Mouse (Mus musculus) CH12.LX (cell line): ENCODE measurements around the gene Elob. TPM values are rescaled to one million over a fixed set of nuclear protein-coding genes. Genes with fewer than 3 reads are reported as not detected.

Experiments
- DNase-seq: peaks from one replicate; pipeline ENCODE4 v3.0.0-alpha.2; 2013; ENCODE audit errors: extremely low read depth
- H3K27ac ChIP-seq: 2 replicates; pipeline ENCODE4 v1.5.1; 2012; ENCODE audit warnings: low read depth, mild to moderate bottlenecking, control low read depth, moderate library complexity; ENCODE audit not compliant: insufficient read depth
- H3K27me3 ChIP-seq: replicated peaks from 2 replicates; pipeline ENCODE3; 2012; ENCODE audit warnings: inconsistent platforms
- H3K36me3 ChIP-seq, 2 experiments: replicated peaks in 1 of 2; 2 replicates each; pipeline versions ENCODE3 to v1.6.1; 2012; ENCODE audit warnings: inconsistent platforms in 1 of 2, low read length in 1 of 2, mild to moderate bottlenecking in 1 of 2, mixed read lengths in 1 of 2, moderate library complexity in 1 of 2; ENCODE audit not compliant: control insufficient read depth in 1 of 2, insufficient read depth in 1 of 2
- H3K4me1 ChIP-seq, 2 experiments: 2 replicates each; pipeline ENCODE4 v1.6.1; 2012; ENCODE audit warnings: inconsistent platforms in 1 of 2, moderate library complexity in 1 of 2; ENCODE audit not compliant: insufficient read depth in 2 of 2, control insufficient read depth in 1 of 2
- H3K4me2 ChIP-seq: 2 replicates; pipeline ENCODE4 v1.6.1; 2012; ENCODE audit warnings: low read depth, mild to moderate bottlenecking, control low read depth; ENCODE audit not compliant: poor library complexity, insufficient read depth, severe bottlenecking
- H3K4me3 ChIP-seq, 3 experiments: fragments of 150-350 bp in 1 of 3; sonication (generic) in 1 of 3; replicated peaks in 1 of 3; 2 replicates each; pipeline versions ENCODE3 to v1.5.1; 2011 to 2012; ENCODE audit warnings: low read depth in 2 of 3, low read length in 2 of 3, mild to moderate bottlenecking in 2 of 3, moderate library complexity in 2 of 3, control low read depth in 1 of 3, improper control_type of control experiment in 1 of 3, inconsistent platforms in 1 of 3, mixed read lengths in 1 of 3; ENCODE audit not compliant: poor library complexity in 1 of 3
- H3K79me2 ChIP-seq: replicated peaks from 2 replicates; pipeline ENCODE4 v1.6.1; 2012; ENCODE audit warnings: mild to moderate bottlenecking, moderate library complexity; ENCODE audit not compliant: control insufficient read depth, poor library complexity, insufficient read depth, severe bottlenecking; ENCODE audit errors: extremely low read depth
- H3K9ac ChIP-seq: 2 replicates; pipeline ENCODE4 v1.6.1; 2012; ENCODE audit warnings: low read depth, mild to moderate bottlenecking, control low read depth, moderate library complexity; ENCODE audit not compliant: insufficient read depth
- H3K9me3 ChIP-seq: replicated peaks from 2 replicates; pipeline ENCODE3; 2012; ENCODE audit warnings: low read length, inconsistent platforms, mixed read lengths
- BHLHE40 ChIP-seq: IDR thresholded peaks from 2 replicates; pipeline ENCODE4 v1.6.1; 2011; ENCODE audit warnings: mild to moderate bottlenecking, low read depth, low read length, improper control_type of control experiment
- CHD1 ChIP-seq: IDR thresholded peaks from 2 replicates; pipeline ENCODE4 v1.6.1; 2012; ENCODE audit warnings: low read depth, low read length, improper control_type of control experiment, inconsistent platforms
- CHD2 ChIP-seq: IDR thresholded peaks from 2 replicates; pipeline ENCODE4 v1.6.1; 2011; ENCODE audit warnings: low read length, improper control_type of control experiment
- CTCF ChIP-seq, 2 experiments: IDR thresholded peaks in 1 of 2; conservative IDR thresholded peaks in 1 of 2; 2 replicates each; pipeline ENCODE4 v1.5.1; 2011 to 2012; ENCODE audit warnings: low read depth in 2 of 2, low read length in 2 of 2, improper control_type of control experiment in 1 of 2, inconsistent platforms in 1 of 2, mild to moderate bottlenecking in 1 of 2, moderate library complexity in 1 of 2
- E2F4 ChIP-seq: IDR thresholded peaks from 2 replicates; pipeline ENCODE4 v1.6.1; 2011; ENCODE audit warnings: low read depth, low read length, improper control_type of control experiment; ENCODE audit not compliant: insufficient replicate concordance
- ELF1 ChIP-seq: IDR thresholded peaks from 2 replicates; pipeline ENCODE4 v1.6.1; 2014; ENCODE audit warnings: low read depth, mild to moderate bottlenecking, inconsistent platforms, low read length, improper control_type of control experiment
- ETS1 ChIP-seq: conservative IDR thresholded peaks from 2 replicates; pipeline ENCODE4 v1.6.1; 2012; ENCODE audit warnings: low read depth, mild to moderate bottlenecking, inconsistent platforms, low read length, improper control_type of control experiment, moderate library complexity
- GABPA ChIP-seq: IDR thresholded peaks from 2 replicates; pipeline ENCODE4 v1.6.1; 2012; ENCODE audit warnings: low read depth, low read length, improper control_type of control experiment, inconsistent platforms; ENCODE audit not compliant: insufficient replicate concordance
- HCFC1 ChIP-seq: IDR thresholded peaks from 2 replicates; pipeline ENCODE4 v1.6.1; 2012; ENCODE audit warnings: low read depth, mild to moderate bottlenecking, inconsistent platforms, low read length, improper control_type of control experiment
- JUN ChIP-seq: IDR thresholded peaks from 2 replicates; pipeline ENCODE4 v1.6.1; 2011; ENCODE audit warnings: low read depth, mild to moderate bottlenecking, low read length, improper control_type of control experiment, moderate library complexity; ENCODE audit not compliant: insufficient read depth
- JUND ChIP-seq: conservative IDR thresholded peaks from 2 replicates; pipeline ENCODE4 v1.6.1; 2011; ENCODE audit warnings: low read depth, low read length, improper control_type of control experiment
- MAFK ChIP-seq: IDR thresholded peaks from 2 replicates; pipeline ENCODE4 v1.6.1; 2011; ENCODE audit warnings: low read length, improper control_type of control experiment; ENCODE audit not compliant: insufficient replicate concordance
- MAX ChIP-seq: IDR thresholded peaks from 2 replicates; pipeline ENCODE4 v1.6.1; 2011; ENCODE audit warnings: low read length, improper control_type of control experiment
- MAZ ChIP-seq: IDR thresholded peaks from 2 replicates; pipeline ENCODE4 v1.6.1; 2012; ENCODE audit warnings: low read depth, mild to moderate bottlenecking, inconsistent platforms, low read length, improper control_type of control experiment, moderate library complexity
- MEF2A ChIP-seq: IDR thresholded peaks from 2 replicates; pipeline ENCODE4 v1.6.1; 2014; ENCODE audit warnings: low read depth, mild to moderate bottlenecking, inconsistent platforms, low read length, improper control_type of control experiment, borderline replicate concordance
- MYC ChIP-seq: IDR thresholded peaks from 2 replicates; pipeline ENCODE4 v1.6.1; 2011; ENCODE audit warnings: low read depth, mild to moderate bottlenecking, improper control_type of control experiment, low read length
- POLR2AphosphoS2 ChIP-seq: IDR thresholded peaks from 2 replicates; pipeline ENCODE4 v1.6.1; 2011; ENCODE audit warnings: low read depth, low read length, improper control_type of control experiment
- RAD21 ChIP-seq: IDR thresholded peaks from 2 replicates; pipeline ENCODE4 v1.6.1; 2011; ENCODE audit warnings: low read depth, mild to moderate bottlenecking, low read length, improper control_type of control experiment, moderate library complexity
- RCOR1 ChIP-seq: conservative IDR thresholded peaks from 2 replicates; pipeline ENCODE4 v1.6.1; 2012; ENCODE audit warnings: low read depth, mild to moderate bottlenecking, inconsistent platforms, low read length, improper control_type of control experiment
- SIN3A ChIP-seq: IDR thresholded peaks from 2 replicates; pipeline ENCODE4 v1.6.1; 2012; ENCODE audit warnings: low read length, improper control_type of control experiment, inconsistent platforms
- USF1 ChIP-seq: IDR thresholded peaks from 2 replicates; pipeline ENCODE4 v1.6.1; 2014; ENCODE audit warnings: low read depth, mild to moderate bottlenecking, inconsistent platforms, low read length, improper control_type of control experiment
- ZNF384 ChIP-seq: IDR thresholded peaks from 2 replicates; pipeline ENCODE4 v1.6.1; 2012; ENCODE audit warnings: low read depth, low read length, improper control_type of control experiment, inconsistent platforms
- dilution Hi-C: fragments of 300-500 bp; cut with MboI; formaldehyde crosslinking; loops from 2 replicates; pipeline ENCODE4 v1.14.3; 2020; ENCODE audit warnings: low sequenced_read_pairs; ENCODE audit not compliant: extremely low pct_unique_long_range_greater_than_20kb, extremely low pct_ligation_motif_present
- in situ Hi-C: fragments of 300-500 bp; cut with MboI; formaldehyde crosslinking; loops from 3 replicates; pipeline ENCODE4 v1.14.3; 2019; ENCODE audit warnings: low sequenced_read_pairs, low pct_ligation_motif_present, low pct_unique_long_range_greater_than_20kb, mixed read lengths
- polyA plus RNA-seq: library from polyadenylated mRNA; unstranded; fragments of >175 nt; gene quantifications from 2 replicates; pipeline ENCODE4 v1.2.1, GENCODE M21; 2012; ENCODE audit warnings: low read depth; ENCODE audit not compliant: insufficient read length
- total RNA-seq, 2 experiments: library from RNA; depleted of rRNA; stranded (reverse); fragments of 300-350 nt in 1 of 2; fragments of >200 nt in 1 of 2; gene quantifications; 2 replicates each; pipeline ENCODE4 v1.2.3; 2012 to 2014

Gene Elob
- total and polyA plus RNA-seq, 3 experiments, result 306 to 534 (median 386) TPM

GRCm38 (mm10) chr17:23823018-23823417 is 5.9 kb downstream of the Elob start:
- dilution Hi-C loops, result no loop called here
- in situ Hi-C loops, result no loop called here
- Histone ChIP-seq H3K79me2 (peaks cover 27% of the 10 kb centered on the region), H3K27ac (no peak overlapping the region), H3K9me3 (peaks cover 5% of the 10 kb centered on the region), H3K4me2 (no peak overlapping the region), H3K4me3 (no peak overlapping the region), H3K36me3 (peaks cover 80 to 93% of the 10 kb centered on the region in 2 experiments), H3K27me3 (no peaks in the 10 kb centered on the region), H3K9ac (no peak overlapping the region), H3K4me1 (peaks cover 2 to 22% of the 10 kb centered on the region in 2 experiments; a peak in 3 of 4 replicates)
- DNase-seq, result no peak
- no peak for TF ChIP-seq MAFK
- no peak for TF ChIP-seq ELF1
- TF ChIP-seq BHLHE40, result no peak
- TF ChIP-seq MAX, result no peak
- no peak for TF ChIP-seq GABPA
- TF ChIP-seq MYC, result no peak
- TF ChIP-seq POLR2AphosphoS2, result no peak
- TF ChIP-seq MEF2A, result no peak
- no peak for TF ChIP-seq E2F4
- no peak for TF ChIP-seq JUN
- TF ChIP-seq MAZ, result no peak
- no peak for TF ChIP-seq SIN3A
- TF ChIP-seq USF1, result no peak
- no peak for TF ChIP-seq ETS1
- TF ChIP-seq RAD21, result no peak
- TF ChIP-seq CHD2, result no peak
- no peak for TF ChIP-seq ZNF384
- TF ChIP-seq CHD1, result no peak
- TF ChIP-seq RCOR1, result no peak
- TF ChIP-seq CTCF (conservative IDR thresholded peaks at IDR 0.05 in 1 of 2, IDR thresholded peaks at IDR 0.05 in 1 of 2; ENCODE audit: low read depth in 2 of 2, low read length in 2 of 2), result no peak

GRCm38 (mm10) chr17:23822094-23822493 is 6.8 kb downstream of the Elob start:
- peaks cover 5% of the 10 kb centered on the region for H3K9me3 ChIP-seq
- H3K4me1 ChIP-seq, result peaks cover 0 to 15% of the 10 kb centered on the region in 2 experiments; a peak in 2 of 4 replicates
- H3K4me3 ChIP-seq, result no peak overlapping the region
- H3K9ac ChIP-seq, result no peak overlapping the region
- in situ Hi-C loops (no loop called here), dilution Hi-C loops (no loop called here)
- DNase-seq, result no peak
- H3K36me3 ChIP-seq, result peaks cover 89 to 97% of the 10 kb centered on the region in 2 experiments
- no peak overlapping the region for H3K27ac ChIP-seq
- H3K79me2 ChIP-seq, result peaks cover 23% of the 10 kb centered on the region
- no peaks in the 10 kb centered on the region for H3K27me3 ChIP-seq
- no peak overlapping the region for H3K4me2 ChIP-seq
- TF ChIP-seq POLR2AphosphoS2, result peak; percentile 62; the same call in 1 of the 2 replicates
- TF ChIP-seq JUND, result no peak
- TF ChIP-seq USF1, result no peak
- TF ChIP-seq HCFC1, result no peak
